Mouse (Mus musculus): ENCODE results near the gene Klhl22.

GRCm38 (mm10) chr16:17804982-17805381, 45.6 kb downstream of the Klhl22 start:
- TF ChIP-seq MAX (IDR thresholded peaks at IDR 0.05; ENCODE audit: low read depth) (no peak), MYOG (IDR thresholded peaks at IDR 0.05; ENCODE audit: control insufficient read depth in 1 of 3, insufficient read depth in 1 of 3, insufficient read length in 2 of 3, low read depth in 2 of 3) (no peak), POLR2A (IDR thresholded peaks at IDR 0.05; ENCODE audit: insufficient read length, low read depth) (no peak), CEBPB (IDR thresholded peaks at IDR 0.05; ENCODE audit: insufficient read depth, poor library complexity, severe bottlenecking) (no peak), TCF12 (IDR thresholded peaks at IDR 0.05; ENCODE audit: insufficient read depth, poor library complexity, severe bottlenecking) (no peak), USF1 (IDR thresholded peaks at IDR 0.05; ENCODE audit: low read depth) (no peak), SRF (IDR thresholded peaks at IDR 0.05; ENCODE audit: control insufficient read depth, insufficient read length, low read depth) (no peak), POLR2AphosphoS2 (IDR thresholded peaks at IDR 0.05; ENCODE audit: insufficient read length, low read depth) (no peak), E2F4 (IDR thresholded peaks at IDR 0.05; ENCODE audit: insufficient read depth) (no peak), MYOD1 (IDR thresholded peaks at IDR 0.05; ENCODE audit: control insufficient read depth in 1 of 3, insufficient read length in 2 of 3, low read depth in 2 of 3) (no peak)
